Mouse (Mus musculus) erythroblast, embryonic 14.5 days (primary cell): ENCODE data around the gene Oma1.

ENCODE experiments used
- GATA1 ChIP-seq: IDR thresholded peaks from 2 replicates; pipeline ENCODE4 v1.6.1; 2012; ENCODE audit warnings: low read length, inconsistent platforms, mixed read lengths
- TAL1 ChIP-seq: IDR thresholded peaks from 3 replicates; pipeline ENCODE4 v1.6.1; 2012; ENCODE audit warnings: low read length, inconsistent platforms, mixed read lengths

- TF ChIP-seq TAL1, result no peak
- no peak for TF ChIP-seq GATA1
Measured at GRCm38 (mm10) chr4:103341620-103342019, 28.0 kb downstream of the Oma1 start.
